Mouse (Mus musculus): ENCODE measurements around the gene Fgfr2. TPM values are rescaled to one million over a fixed set of nuclear protein-coding genes. Genes with fewer than 3 reads are reported as not detected.

Fgfr2 gene
- polyA plus RNA-seq, 1 experiment from 2014 or later: 137 TPM

DNA sequence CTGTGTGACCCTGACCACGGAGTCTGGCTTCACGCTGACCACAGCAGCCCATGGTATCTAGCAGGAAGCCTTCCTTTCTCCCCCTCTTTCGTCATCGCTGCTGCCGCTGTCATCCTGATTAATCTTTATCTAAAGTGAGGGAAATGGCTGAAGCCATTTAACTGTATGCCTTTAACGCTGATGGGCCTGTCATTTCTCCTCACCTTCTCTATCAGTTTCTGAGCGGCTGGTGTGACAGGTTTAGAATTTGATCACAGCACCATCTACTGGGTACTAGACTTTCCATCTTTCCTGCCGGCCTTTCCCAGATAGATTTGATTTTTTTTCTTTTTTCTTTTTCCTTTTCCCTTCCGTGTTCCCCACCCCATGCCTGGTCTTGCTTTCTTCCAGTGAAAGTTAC, 1376.4 kb downstream of the Fgfr2 start:
- Histone ChIP-seq H3K27ac (replicated peaks) (no peak overlapping the region), H3K9me3 (replicated peaks) (no peaks in the 10 kb centered on the region), H3K4me2 (replicated peaks) (no peak overlapping the region), H3K27me3 (peaks cover 36% of the 10 kb centered on the region), H3K9ac (no peak overlapping the region), H3K36me3 (no peaks in the 10 kb centered on the region), H3K4me1 (no peaks in the 10 kb centered on the region), H3K4me3 (replicated peaks) (no peak overlapping the region)
- 22% methylated on average over 9 of the region's 9 CpGs for WGBS
- ATAC-seq (ENCODE audit: insufficient number of reproducible peaks, low FRiP score, low TSS enrichment, low read depth): no peak

GRCm38 (mm10) chr7:131743193-131743592, 1380.0 kb downstream of the Fgfr2 start:
- H3K4me3 ChIP-seq (replicated peaks): no peak overlapping the region
- no peak for ATAC-seq (ENCODE audit: insufficient number of reproducible peaks, low FRiP score, low TSS enrichment, low read depth)

GRCm38 (mm10) chr7:131722783-131723575, 1400.2 kb downstream of the Fgfr2 start:
- Histone ChIP-seq H3K4me3 (replicated peaks) (no peak overlapping the region), H3K36me3 (no peaks in the 10 kb centered on the region), H3K27ac (replicated peaks) (no peak overlapping the region), H3K27me3 (peaks cover 20% of the 10 kb centered on the region), H3K9me3 (replicated peaks) (no peaks in the 10 kb centered on the region), H3K9ac (no peak overlapping the region), H3K4me1 (0 out of 2 replicates have a peak, but pooled peaks cover 6% of the 10 kb centered on the region), H3K4me2 (replicated peaks) (no peak overlapping the region)
- no peak for ATAC-seq (ENCODE audit: insufficient number of reproducible peaks, low FRiP score, low TSS enrichment, low read depth)
- 16% methylated on average over 9 of the region's 9 CpGs for WGBS

More at GRCm38 (mm10) chr7:131743193-131743592, 1380.0 kb downstream of the Fgfr2 start:
- no peak overlapping the region for H3K27ac ChIP-seq (replicated peaks)
- H3K27me3 ChIP-seq: peaks cover 30% of the 10 kb centered on the region
- no peak overlapping the region for H3K4me2 ChIP-seq (replicated peaks)
- no peaks in the 10 kb centered on the region for H3K36me3 ChIP-seq
- 41% methylated on average over 8 of the region's 8 CpGs for WGBS
- H3K9me3 ChIP-seq (replicated peaks): no peaks in the 10 kb centered on the region
- no peak overlapping the region for H3K9ac ChIP-seq
- H3K4me1 ChIP-seq: no peaks in the 10 kb centered on the region

GRCm38 (mm10) chr7:131722316-131722715, 1400.8 kb downstream of the Fgfr2 start:
- WGBS: 24% methylated on average over 4 of the region's 4 CpGs
- no peak overlapping the region for H3K4me2 ChIP-seq (replicated peaks)

GRCm38 (mm10) chr7:131718280-131718679, 1404.9 kb downstream of the Fgfr2 start:
- no peak overlapping the region for H3K9ac ChIP-seq
- no peak overlapping the region for H3K4me2 ChIP-seq (replicated peaks)
- 0 out of 2 replicates have a peak, but pooled peaks cover 6% of the 10 kb centered on the region for H3K4me1 ChIP-seq
- H3K27ac ChIP-seq (replicated peaks): no peak overlapping the region
- no peaks in the 10 kb centered on the region for H3K9me3 ChIP-seq (replicated peaks)
- no peak overlapping the region for H3K4me3 ChIP-seq (replicated peaks)
- H3K27me3 ChIP-seq: peaks cover 18% of the 10 kb centered on the region
- no peak for ATAC-seq (ENCODE audit: insufficient number of reproducible peaks, low FRiP score, low TSS enrichment, low read depth)
- no peaks in the 10 kb centered on the region for H3K36me3 ChIP-seq
- WGBS: 31% methylated on average over 3 of the region's 3 CpGs

More at GRCm38 (mm10) chr7:131722316-131722715, 1400.8 kb downstream of the Fgfr2 start:
- Histone ChIP-seq H3K9me3 (replicated peaks) (no peaks in the 10 kb centered on the region), H3K9ac (no peak overlapping the region), H3K4me1 (0 out of 2 replicates have a peak, but pooled peaks cover 6% of the 10 kb centered on the region), H3K27me3 (peaks cover 20% of the 10 kb centered on the region), H3K4me3 (replicated peaks) (no peak overlapping the region), H3K27ac (replicated peaks) (no peak overlapping the region), H3K36me3 (no peaks in the 10 kb centered on the region)
- no peak for ATAC-seq (ENCODE audit: insufficient number of reproducible peaks, low FRiP score, low TSS enrichment, low read depth)

DNA sequence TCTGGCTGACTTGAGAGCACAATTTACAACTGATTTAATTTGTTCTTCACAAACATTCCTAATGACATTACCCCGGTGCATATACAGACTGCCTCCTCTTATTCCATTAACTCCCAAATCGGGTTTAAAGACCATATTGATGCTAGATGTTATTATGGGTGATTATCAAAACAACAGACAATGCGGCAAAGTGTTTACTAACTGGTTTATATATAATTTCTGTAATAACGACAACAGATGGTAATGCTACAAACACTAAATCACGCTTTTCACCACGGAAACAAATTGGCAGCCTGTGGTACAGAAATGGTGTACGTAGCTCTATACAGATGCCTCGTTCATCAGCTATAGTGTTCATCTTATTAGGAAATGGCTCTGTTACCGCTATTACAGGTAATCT, 1410.1 kb downstream of the Fgfr2 start:
- WGBS: 72% methylated on average over 9 of the region's 9 CpGs

GRCm38 (mm10) chr7:131696889-131697288, 1426.3 kb downstream of the Fgfr2 start:
- H3K27ac ChIP-seq (replicated peaks): no peak overlapping the region
- H3K4me2 ChIP-seq (replicated peaks): no peak overlapping the region
- WGBS: 26% methylated on average over 3 of the region's 3 CpGs
- no peak overlapping the region for H3K4me3 ChIP-seq (replicated peaks)
- H3K27me3 ChIP-seq: 0 out of 2 replicates have a peak, but pooled peaks cover 8% of the 10 kb centered on the region
- no peaks in the 10 kb centered on the region for H3K9me3 ChIP-seq (replicated peaks)
- ATAC-seq (ENCODE audit: insufficient number of reproducible peaks, low FRiP score, low TSS enrichment, low read depth): no peak
- no peaks in the 10 kb centered on the region for H3K4me1 ChIP-seq
- no peaks in the 10 kb centered on the region for H3K36me3 ChIP-seq
- H3K9ac ChIP-seq: no peak overlapping the region

More for the DNA sequence above, 1410.1 kb downstream of the Fgfr2 start:
- no peak overlapping the region for H3K27ac ChIP-seq (replicated peaks)
- no peak for ATAC-seq (ENCODE audit: insufficient number of reproducible peaks, low FRiP score, low TSS enrichment, low read depth)
- no peak overlapping the region for H3K4me2 ChIP-seq (replicated peaks)
- H3K9me3 ChIP-seq (replicated peaks): no peaks in the 10 kb centered on the region
- H3K4me1 ChIP-seq: no peaks in the 10 kb centered on the region
- H3K36me3 ChIP-seq: no peaks in the 10 kb centered on the region
- H3K27me3 ChIP-seq: no peaks in the 10 kb centered on the region
- no peak overlapping the region for H3K9ac ChIP-seq
- no peak overlapping the region for H3K4me3 ChIP-seq (replicated peaks)

DNA sequence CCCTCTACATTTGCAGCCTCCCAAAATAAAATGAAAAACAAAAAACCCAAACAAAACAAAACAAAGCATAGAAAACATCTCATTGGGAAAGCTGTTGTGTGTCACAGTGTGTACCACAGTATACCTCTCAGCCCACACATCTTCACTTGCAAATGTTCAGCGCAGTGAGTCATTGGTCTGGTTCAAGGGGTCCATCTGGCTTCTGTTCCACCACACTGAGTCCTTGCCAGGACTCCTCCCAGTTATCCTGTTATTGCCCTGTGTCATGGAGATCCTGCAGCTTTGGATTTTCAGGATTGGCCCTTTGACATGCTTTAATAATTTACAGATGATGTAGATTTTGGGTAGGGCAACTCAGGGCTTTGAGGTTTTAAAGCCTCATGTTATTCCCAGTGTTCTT, 1435.8 kb downstream of the Fgfr2 start:
- no peaks in the 10 kb centered on the region for H3K36me3 ChIP-seq

GRCm38 (mm10) chr7:131677126-131677525, 1446.0 kb downstream of the Fgfr2 start:
- Histone ChIP-seq H3K4me1 (no peaks in the 10 kb centered on the region), H3K4me3 (replicated peaks) (no peak overlapping the region), H3K9ac (no peak overlapping the region), H3K27ac (replicated peaks) (no peak overlapping the region), H3K36me3 (no peaks in the 10 kb centered on the region), H3K4me2 (replicated peaks) (no peak overlapping the region), H3K27me3 (peaks cover 3% of the 10 kb centered on the region; the same call in 1 of the 2 replicates), H3K9me3 (replicated peaks) (no peaks in the 10 kb centered on the region)
- WGBS: 93% methylated on average over 2 of the region's 2 CpGs
- ATAC-seq (ENCODE audit: insufficient number of reproducible peaks, low FRiP score, low TSS enrichment, low read depth): no peak

More for the DNA sequence above, 1435.8 kb downstream of the Fgfr2 start:
- Histone ChIP-seq H3K9ac (no peak overlapping the region), H3K27ac (replicated peaks) (no peak overlapping the region), H3K27me3 (peaks cover 3% of the 10 kb centered on the region; the same call in 1 of the 2 replicates), H3K4me2 (replicated peaks) (no peak overlapping the region), H3K4me1 (no peaks in the 10 kb centered on the region), H3K4me3 (replicated peaks) (no peak overlapping the region), H3K9me3 (replicated peaks) (no peaks in the 10 kb centered on the region)
- WGBS: 71% methylated on average over 1 of the region's 1 CpGs
- no peak for ATAC-seq (ENCODE audit: insufficient number of reproducible peaks, low FRiP score, low TSS enrichment, low read depth)

- Histone ChIP-seq H3K9me3 (replicated peaks) (no peaks in the 10 kb centered on the region), H3K27me3 (peaks cover 3% of the 10 kb centered on the region; the same call in 1 of the 2 replicates), H3K4me1 (no peaks in the 10 kb centered on the region), H3K27ac (replicated peaks) (no peak overlapping the region), H3K36me3 (no peaks in the 10 kb centered on the region), H3K9ac (no peak overlapping the region), H3K4me3 (replicated peaks) (no peak overlapping the region), H3K4me2 (replicated peaks) (no peak overlapping the region)
- WGBS: 55% methylated on average over 6 of the region's 6 CpGs
- no peak for ATAC-seq (ENCODE audit: insufficient number of reproducible peaks, low FRiP score, low TSS enrichment, low read depth)
Observed at GRCm38 (mm10) chr7:131670586-131670985, 1452.6 kb downstream of the Fgfr2 start.

DNA sequence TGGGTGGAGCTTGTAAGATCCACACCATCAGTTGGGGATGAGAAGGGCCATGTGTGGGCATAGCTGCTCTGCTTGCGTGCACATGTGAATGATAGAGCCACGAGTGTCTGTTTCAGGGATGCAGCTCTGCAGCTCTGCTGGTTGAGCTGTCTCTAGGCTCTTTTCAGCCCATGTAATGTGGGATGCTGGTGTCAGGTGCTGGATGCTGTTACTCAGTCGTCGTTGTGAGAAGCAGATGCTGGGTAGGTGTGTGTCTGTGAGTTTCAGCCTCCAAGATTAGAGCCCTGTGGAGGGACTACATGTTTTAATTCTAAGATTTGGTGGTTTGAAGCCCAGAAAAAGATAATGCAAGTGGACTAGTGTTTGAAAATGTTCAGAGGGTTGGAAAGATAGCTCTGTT, 1453.8 kb downstream of the Fgfr2 start:
- no peak for ATAC-seq (ENCODE audit: insufficient number of reproducible peaks, low FRiP score, low TSS enrichment, low read depth)
- Histone ChIP-seq H3K9ac (no peak overlapping the region), H3K4me3 (replicated peaks) (no peak overlapping the region), H3K4me2 (replicated peaks) (no peak overlapping the region), H3K36me3 (no peaks in the 10 kb centered on the region), H3K4me1 (no peaks in the 10 kb centered on the region), H3K27me3 (peaks cover 3% of the 10 kb centered on the region; the same call in 1 of the 2 replicates), H3K9me3 (replicated peaks) (no peaks in the 10 kb centered on the region), H3K27ac (replicated peaks) (no peak overlapping the region)
- 78% methylated on average over 4 of the region's 4 CpGs for WGBS

Data from embryonic facial prominence, embryonic 15.5 days (tissue).